Mouse (Mus musculus): Measurements from ENCODE around the gene Dtx4. TPM values are rescaled to one million over a fixed set of nuclear protein-coding genes. Genes with fewer than 3 reads are reported as not detected.

The Dtx4 gene
- total RNA-seq, 2 experiments from 2014 or later, result 1.2 to 7.1 TPM

- no peak for ATAC-seq (replicated peaks; ENCODE audit: low FRiP score, poor library complexity, severe bottlenecking)
These were observed 28.0 kb downstream of the Dtx4 start for GRCm38 (mm10) chr19:12473201-12473641.

- no peak for ATAC-seq (replicated peaks; ENCODE audit: low FRiP score, poor library complexity, severe bottlenecking)
These were observed 28.8 kb downstream of the Dtx4 start for GRCm38 (mm10) chr19:12472381-12472976.

- no peak for ATAC-seq (replicated peaks; ENCODE audit: low FRiP score, poor library complexity, severe bottlenecking)
These were observed 29.4 kb downstream of the Dtx4 start for GRCm38 (mm10) chr19:12471866-12472265.

- ATAC-seq (replicated peaks; ENCODE audit: low FRiP score, poor library complexity, severe bottlenecking), result no peak
These were observed 33.8 kb downstream of the Dtx4 start for GRCm38 (mm10) chr19:12467436-12467835.

GRCm38 (mm10) chr19:12466204-12466603 is 35.0 kb downstream of the Dtx4 start:
- 0 out of 2 replicates have a peak, but pooled peaks have one; percentile 63 for ATAC-seq (replicated peaks; ENCODE audit: low FRiP score, poor library complexity, severe bottlenecking)

GRCm38 (mm10) chr19:12465530-12466144 is 35.6 kb downstream of the Dtx4 start:
- ATAC-seq (replicated peaks; ENCODE audit: low FRiP score, poor library complexity, severe bottlenecking), result no peak

- no peak for ATAC-seq (replicated peaks; ENCODE audit: low FRiP score, poor library complexity, severe bottlenecking)
These were observed 36.6 kb downstream of the Dtx4 start for GRCm38 (mm10) chr19:12464674-12465073.

- no peak for ATAC-seq (replicated peaks; ENCODE audit: low FRiP score, poor library complexity, severe bottlenecking)
These were observed 37.1 kb downstream of the Dtx4 start for GRCm38 (mm10) chr19:12464127-12464526.

GRCm38 (mm10) chr19:12463722-12464035 is 37.6 kb downstream of the Dtx4 start:
- ATAC-seq (replicated peaks; ENCODE audit: low FRiP score, poor library complexity, severe bottlenecking), result no peak

- no peak for ATAC-seq (replicated peaks; ENCODE audit: low FRiP score, poor library complexity, severe bottlenecking)
These were observed 38.2 kb downstream of the Dtx4 start for GRCm38 (mm10) chr19:12462851-12463721.

GRCm38 (mm10) chr19:12460282-12461249 is 40.7 kb downstream of the Dtx4 start, which contains the start of gene Mpeg1:
Mpeg1 (plus strand) TSS chr19:12460779.
- ATAC-seq (replicated peaks; ENCODE audit: low FRiP score, poor library complexity, severe bottlenecking), result no peak

GRCm38 (mm10) chr19:12459516-12459915 is 41.7 kb downstream of the Dtx4 start:
- ATAC-seq (replicated peaks; ENCODE audit: low FRiP score, poor library complexity, severe bottlenecking), result no peak

- ATAC-seq (replicated peaks; ENCODE audit: low FRiP score, poor library complexity, severe bottlenecking), result no peak
These were observed 43.7 kb downstream of the Dtx4 start for GRCm38 (mm10) chr19:12457401-12458066.

- ATAC-seq (replicated peaks; ENCODE audit: low FRiP score, poor library complexity, severe bottlenecking), result no peak
These were observed 56.2 kb downstream of the Dtx4 start for GRCm38 (mm10) chr19:12445014-12445413.

GRCm38 (mm10) chr19:12442560-12442959 is 58.7 kb downstream of the Dtx4 start:
- no peak for ATAC-seq (replicated peaks; ENCODE audit: low FRiP score, poor library complexity, severe bottlenecking)

- ATAC-seq (replicated peaks; ENCODE audit: low FRiP score, poor library complexity, severe bottlenecking), result no peak
These were observed 61.0 kb downstream of the Dtx4 start for GRCm38 (mm10) chr19:12440103-12440725.

GRCm38 (mm10) chr19:12439581-12439980 is 61.7 kb downstream of the Dtx4 start:
- no peak for ATAC-seq (replicated peaks; ENCODE audit: low FRiP score, poor library complexity, severe bottlenecking)

GRCm38 (mm10) chr19:12435750-12436524 is 65.3 kb downstream of the Dtx4 start:
- ATAC-seq (replicated peaks; ENCODE audit: low FRiP score, poor library complexity, severe bottlenecking), result no peak

All from erythroid progenitor cell, adult 5-6 weeks (primary cell).